Mouse (Mus musculus) layer of hippocampus, adult 18-20 months (tissue): ENCODE results near the gene Nagpa. TPM values are rescaled to one million over a fixed set of nuclear protein-coding genes. Genes with fewer than 3 reads are reported as not detected.

Source experiments
- microRNA-seq, 2 experiments: library from miRNA; unstranded; fragments of <30 nt; microRNA quantifications; one replicate each; pipeline ENCODE4 v1.2.0; 2021
- total RNA-seq, 2 experiments: library from RNA; stranded (reverse); gene quantifications; 2 replicates each; pipeline ENCODE4 v1.2.3; 2021

Gene Nagpa
- total RNA-seq, 2 experiments from 2014 or later: 12.0 to 15.9 TPM

Small RNA genes within 50 kb of the gene (microRNA-seq; reads per million reads assigned to microRNA genes)
- gene Gm23689: 0 reads per million in 2 experiments
- gene Gm26095: 0 reads per million in 2 experiments
- 0 reads per million in 2 experiments for gene Mir6364

Other genes with a start within 250 kb of the Nagpa start
- 10 to 100 TPM; 70.2 to 71.8 TPM for gene Anks3, start 239.8 kb downstream of the Nagpa start, total RNA-seq
- not detected for gene Sept12, start 206.2 kb downstream of the Nagpa start, total RNA-seq
- gene Smim22, start 196.7 kb downstream of the Nagpa start, total RNA-seq: not detected
- 100 to 1,000 TPM; 348 to 357 TPM for gene Rogdi, start 190.5 kb downstream of the Nagpa start, total RNA-seq
- 100 to 1,000 TPM; 139 to 143 TPM for gene Glyr1, start 154.1 kb downstream of the Nagpa start, total RNA-seq
- 10 to 100 TPM; 43.3 to 43.7 TPM for gene Ubn1, start 154.0 kb downstream of the Nagpa start, total RNA-seq
- gene Ppl, start 71.6 kb downstream of the Nagpa start, total RNA-seq: 1 to 10 TPM; 3.3 to 4.1 TPM
- 10 to 100 TPM in 1 of 2 experiments, 1 to 10 TPM in 1; 7.3 to 10.6 TPM for gene Sec14l5, start 56.9 kb downstream of the Nagpa start, total RNA-seq
- 1 to 10 TPM; 3.5 to 4.3 TPM for gene AU021092, start 18.3 kb upstream of the Nagpa start, total RNA-seq
- gene Alg1, start 29.6 kb upstream of the Nagpa start, total RNA-seq: 10 to 100 TPM; 29.0 to 31.6 TPM
- 1 to 10 TPM; 5.1 to 5.9 TPM for gene Eef2kmt, start 52.0 kb upstream of the Nagpa start, total RNA-seq